Mouse (Mus musculus) kidney, postnatal 36 days (tissue): Measurements from ENCODE around the gene 2410004B18Rik.

Experiments
- DNase-seq, 2 experiments: peaks; one replicate each; pipeline ENCODE4 v3.0.0; 2021 to 2022; ENCODE audit warnings: mixed read lengths in 2 of 2

The 2410004B18Rik gene

DNA sequence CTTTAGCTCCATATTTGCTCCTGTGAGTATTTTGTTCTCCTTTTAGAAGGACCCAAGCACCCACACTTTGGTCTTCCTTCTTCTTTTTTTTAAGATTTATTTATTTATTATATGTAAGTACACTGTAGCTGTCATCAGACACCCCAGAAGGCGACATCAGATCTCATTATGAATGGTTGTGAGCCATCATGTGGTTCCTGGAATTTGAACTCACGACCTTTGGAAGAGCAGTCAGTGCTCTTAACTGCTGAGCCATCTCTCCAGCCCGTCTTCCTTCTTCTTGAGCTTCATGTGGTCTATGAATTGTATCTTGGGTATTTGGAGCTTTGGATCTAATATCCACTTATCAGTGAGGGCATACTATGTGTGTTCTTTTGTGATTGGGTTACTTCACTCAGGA, 27.8 kb downstream of the 2410004B18Rik start:
- peak in 1 of 2 experiments; percentile 40 for DNase-seq

DNA sequence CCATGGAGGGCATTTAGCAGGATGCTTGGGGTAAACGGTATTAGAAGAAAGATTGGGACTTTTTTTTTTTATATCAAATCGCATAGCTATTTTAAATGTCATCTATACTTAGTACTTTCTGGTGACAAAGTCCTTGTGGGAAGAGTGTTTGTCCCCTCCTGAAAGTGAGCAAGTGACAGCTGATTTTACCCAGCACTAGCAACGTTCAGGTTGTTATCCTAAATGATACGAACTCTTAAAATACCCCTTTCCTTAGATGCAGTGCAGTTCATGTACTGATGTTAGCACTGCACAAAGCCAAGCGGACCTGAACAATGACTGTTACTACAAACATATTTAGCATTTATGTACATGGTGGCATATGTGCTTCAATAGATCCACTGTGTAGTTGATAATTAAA, 29.0 kb downstream of the 2410004B18Rik start:
- no peak for DNase-seq

- peak; percentile 69 to 73 for DNase-seq
These were observed 31.3 kb downstream of the 2410004B18Rik start for GRCm38 (mm10) chr3:145969031-145969501.

- DNase-seq = no peak
These were observed 33.7 kb downstream of the 2410004B18Rik start for GRCm38 (mm10) chr3:145971501-145971900.

DNA sequence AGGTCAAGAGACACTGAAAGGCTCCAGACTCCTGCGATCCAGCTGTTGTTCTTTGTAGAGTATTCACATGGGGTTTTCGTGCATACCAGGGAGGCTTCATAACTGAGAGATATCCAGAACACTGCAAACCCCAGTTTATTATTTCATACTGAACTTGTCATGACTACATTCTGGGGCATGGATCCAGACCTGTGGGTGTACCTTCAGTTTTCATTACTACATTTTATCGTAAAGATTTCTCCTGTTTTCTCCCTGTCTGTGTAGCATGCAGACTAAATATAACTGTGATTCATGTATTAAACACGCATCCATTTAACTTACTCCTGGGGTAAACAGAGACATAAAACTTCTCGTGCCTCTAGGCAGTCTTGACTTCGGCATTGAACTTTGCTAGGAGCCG, 37.2 kb downstream of the 2410004B18Rik start:
- DNase-seq = no peak

- DNase-seq = no peak
These were observed 47.6 kb downstream of the 2410004B18Rik start for GRCm38 (mm10) chr3:145985333-145985925.

DNA sequence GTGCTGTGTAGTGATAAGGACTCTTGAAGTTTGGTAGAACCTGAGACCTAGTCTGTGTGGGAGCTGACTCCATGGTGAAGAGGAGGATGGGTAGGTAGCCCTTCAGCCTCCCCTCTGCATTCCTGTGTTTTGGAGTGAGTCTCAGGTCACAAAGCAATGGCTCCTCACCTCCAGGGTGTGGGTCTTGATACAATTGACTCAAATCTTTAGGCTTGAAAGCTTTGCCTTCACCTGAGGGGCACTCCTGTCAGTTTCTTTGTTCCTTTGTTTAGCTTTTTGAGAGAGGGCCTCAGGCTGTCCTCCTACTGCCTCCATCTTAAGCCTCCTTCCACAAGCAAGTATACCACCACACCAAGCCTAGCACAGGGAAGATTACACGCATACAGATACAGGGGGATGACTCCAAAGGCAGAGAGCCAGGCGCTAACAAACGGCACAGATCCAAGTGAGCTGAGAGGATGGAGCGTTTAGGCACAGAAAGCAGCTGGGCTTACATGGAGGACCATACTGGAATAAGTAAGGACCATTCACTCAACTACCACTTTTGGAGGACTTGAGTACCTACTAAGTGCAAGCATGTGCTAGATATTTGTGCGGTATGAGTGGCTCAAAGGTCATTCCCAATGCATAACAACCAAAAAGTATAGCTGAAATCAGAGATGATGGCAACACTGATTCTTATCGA, 48.6 kb downstream of the 2410004B18Rik start:
- no peak for DNase-seq

DNA sequence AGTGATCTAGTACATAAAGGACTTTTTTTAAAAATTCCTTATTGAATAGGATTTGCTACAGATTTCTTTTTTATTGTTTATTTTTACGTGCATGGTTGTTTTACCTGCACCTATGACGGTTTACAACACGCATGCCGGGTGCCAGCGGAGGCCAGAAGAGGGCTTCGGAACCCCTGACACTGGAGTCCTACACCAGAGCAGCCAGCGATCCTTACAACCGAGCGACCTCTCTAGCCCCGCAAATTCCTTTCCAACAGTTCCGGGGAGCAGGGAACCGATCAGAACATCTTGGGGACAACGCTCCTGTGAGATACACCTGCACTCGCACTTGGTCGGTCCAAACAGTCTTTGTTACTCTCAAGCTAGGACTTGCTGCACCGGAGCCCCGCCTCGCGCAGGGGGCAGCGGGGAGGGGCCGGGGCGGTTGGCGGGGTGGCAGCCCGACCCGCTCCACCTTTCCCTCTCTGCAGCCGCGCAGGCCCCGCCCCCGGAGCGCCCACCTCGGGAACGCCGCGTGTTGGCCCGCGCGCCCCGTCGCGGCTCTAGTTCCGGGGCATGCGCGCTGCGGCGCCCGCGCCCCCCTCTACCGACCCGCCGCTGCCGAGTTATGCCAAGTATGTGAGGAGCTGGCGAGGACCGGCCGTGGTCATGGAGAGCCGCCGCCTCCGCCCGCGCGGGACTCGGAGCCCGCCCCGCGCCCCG, 49.6 kb downstream of the 2410004B18Rik start, which contains the start of gene Syde2:
Gene Syde2 (plus strand): TSS at position 603 of the 702 bp plus-strand sequence.
- DNase-seq = peak; percentile 94 to 96

- DNase-seq = peak; percentile 92 to 94
These were observed 50.3 kb downstream of the 2410004B18Rik start for GRCm38 (mm10) chr3:145987970-145988683.

DNA sequence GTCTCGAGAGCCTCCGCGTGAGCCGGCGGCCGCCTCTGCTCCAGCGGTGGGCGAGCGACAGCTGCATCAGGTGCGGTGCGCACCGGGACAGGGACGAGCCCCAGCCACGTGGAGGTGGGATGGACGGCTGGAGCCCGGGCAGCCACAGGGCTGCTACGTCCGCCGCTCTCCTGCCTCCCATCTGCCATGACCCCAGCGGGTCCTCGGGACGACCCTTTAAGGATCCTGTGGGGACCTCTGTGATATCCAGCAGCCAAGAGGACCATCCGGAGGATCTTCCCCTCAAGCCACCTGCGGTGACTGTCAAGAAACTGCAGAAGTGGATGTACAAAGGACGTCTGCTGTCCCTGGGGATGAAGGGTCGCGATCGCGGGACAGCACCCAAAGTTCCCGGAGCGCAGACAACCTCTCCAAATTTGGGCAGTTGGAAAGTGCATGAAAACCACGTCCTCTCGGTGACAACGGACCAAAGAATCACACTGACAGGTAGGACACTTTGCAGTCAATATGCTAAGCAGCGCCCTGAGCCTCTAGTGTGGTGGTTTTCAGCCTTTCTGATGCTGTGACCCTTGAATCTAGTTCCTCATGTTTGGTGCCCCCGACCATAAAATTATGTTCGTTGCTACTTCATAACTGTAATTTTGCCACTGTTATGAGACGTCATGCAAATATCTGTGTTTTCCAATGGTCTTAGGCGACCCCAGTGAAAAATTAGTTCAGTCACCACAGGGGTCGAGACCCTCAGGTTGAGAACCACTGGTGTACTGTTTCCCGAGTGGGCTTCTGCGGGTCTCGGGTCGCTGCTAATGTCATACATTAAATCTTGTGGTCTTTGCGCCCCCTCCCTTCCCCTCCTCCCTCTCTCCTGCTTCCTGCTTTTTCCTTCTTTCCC, 51.1 kb downstream of the 2410004B18Rik start:
- peak in 1 of 2 experiments; percentile 34 for DNase-seq

- DNase-seq = peak; percentile 33 to 34
These were observed 51.8 kb downstream of the 2410004B18Rik start for GRCm38 (mm10) chr3:145989576-145990081.

GRCm38 (mm10) chr3:145991130-145991529, 53.3 kb downstream of the 2410004B18Rik start:
- DNase-seq = peak; percentile 60 to 66

DNA sequence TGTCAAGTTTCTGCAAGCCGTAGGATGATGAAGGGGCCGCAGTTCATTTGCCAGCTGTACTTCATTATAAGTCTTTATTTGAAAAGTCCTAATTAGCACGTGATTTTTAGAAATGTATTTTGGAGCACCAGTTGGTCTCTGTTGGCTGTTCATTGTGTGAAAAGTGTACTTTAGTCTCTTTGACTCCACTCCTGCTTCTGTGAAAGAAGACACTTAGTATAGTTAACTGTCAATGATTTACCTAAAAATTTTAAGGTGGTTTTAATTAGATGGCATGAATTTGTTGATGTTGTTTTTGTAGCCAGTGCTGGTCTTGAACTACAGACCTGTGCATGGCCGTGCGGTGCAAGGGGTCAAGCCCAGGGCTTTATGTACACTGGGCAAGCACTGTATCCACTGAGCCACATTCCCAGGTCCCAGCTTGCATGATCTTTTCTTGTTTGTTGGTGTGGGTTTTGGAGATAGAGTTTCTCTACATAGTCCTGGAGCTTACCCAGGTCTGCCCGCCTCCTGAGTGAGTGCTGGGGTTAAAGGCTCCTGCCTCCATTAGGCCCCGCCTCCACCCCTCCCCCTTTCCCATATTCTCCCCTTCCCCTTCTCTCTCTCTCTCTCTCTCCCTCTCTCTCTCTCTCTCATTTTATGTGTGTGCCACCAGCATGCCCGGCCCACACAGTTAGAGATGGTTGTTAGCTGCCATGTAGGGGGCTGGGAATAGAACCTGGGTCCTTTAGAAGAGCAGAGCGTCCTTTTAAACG, 54.3 kb downstream of the 2410004B18Rik start:
- DNase-seq = peak; percentile 37 to 66

DNA sequence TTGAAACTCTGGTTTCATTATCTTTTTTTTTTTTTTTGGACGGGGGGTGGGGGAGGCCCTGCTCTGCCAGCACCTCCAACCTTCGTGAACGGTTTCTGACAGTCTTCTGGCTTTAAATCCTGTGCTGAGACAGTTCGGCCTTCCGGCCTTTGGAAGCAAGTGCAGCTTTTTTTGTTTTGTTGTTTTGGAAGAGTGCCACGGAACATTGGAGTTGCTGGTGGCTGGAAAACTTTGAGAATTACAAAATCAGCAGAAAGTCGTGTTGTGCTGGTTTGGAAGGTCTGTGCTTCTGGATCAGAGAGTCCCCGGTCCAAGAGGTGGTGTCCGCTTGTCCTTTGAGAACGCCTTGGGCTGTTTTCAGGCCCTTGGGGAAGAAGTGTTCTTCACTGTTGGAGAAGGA, 55.0 kb downstream of the 2410004B18Rik start:
- peak; percentile 78 to 96 for DNase-seq

DNA sequence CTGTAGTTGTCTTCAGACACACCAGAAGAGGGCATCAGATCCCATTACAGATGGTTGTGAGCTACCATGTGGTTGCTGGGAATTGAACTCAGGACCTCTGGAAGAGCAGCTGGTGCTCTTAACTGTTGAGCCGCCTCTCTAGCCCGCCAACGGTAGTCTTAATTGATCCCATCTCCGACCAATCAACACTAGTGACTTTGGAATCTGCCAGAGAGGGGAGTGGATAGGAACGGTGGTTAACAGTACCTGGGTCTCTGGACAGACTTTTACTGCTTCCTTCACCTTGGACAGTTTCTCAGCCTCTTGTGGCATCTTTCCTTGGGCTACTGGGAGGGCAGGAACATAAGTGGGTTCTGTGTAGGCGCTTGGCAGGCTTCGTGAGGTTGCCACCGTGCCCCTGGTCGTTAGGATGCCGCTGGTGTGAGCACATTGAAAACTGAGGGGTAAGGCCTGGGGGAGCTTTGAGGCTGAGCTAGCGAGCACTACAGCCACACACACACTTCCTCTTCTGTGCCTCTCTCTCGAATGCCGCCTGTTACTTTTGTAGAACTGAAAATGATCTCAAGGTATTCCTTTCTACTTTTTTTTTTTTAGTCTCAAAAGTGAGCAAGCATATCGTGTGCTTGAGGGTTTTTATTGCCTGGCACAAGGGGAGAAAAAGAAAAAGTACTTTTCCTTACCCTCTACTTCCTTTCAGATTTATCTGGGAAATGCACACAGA, 55.8 kb downstream of the 2410004B18Rik start:
- DNase-seq = no peak
